Mouse (Mus musculus): ENCODE measurements around the gene Aldh5a1. TPM values are rescaled to one million over a fixed set of nuclear protein-coding genes. Genes with fewer than 3 reads are reported as not detected.

Gene Aldh5a1
- polyA plus RNA-seq, 1 experiment from 2014 or later = 7.1 TPM

Other genes with a start within 250 kb of the Aldh5a1 start
- not detected in 2 replicates for gene Armh2, start 196.4 kb downstream of the Aldh5a1 start, polyA plus RNA-seq (2016; fragmentation: Nextera tagmentation; extraction: Ambion mirVana)
- gene Gmnn, start 175.7 kb downstream of the Aldh5a1 start, polyA plus RNA-seq (2016; fragmentation: Nextera tagmentation; extraction: Ambion mirVana) = 154 and 186 TPM in 2 replicates
- gene BC005537, start 136.0 kb downstream of the Aldh5a1 start, polyA plus RNA-seq (2016; fragmentation: Nextera tagmentation; extraction: Ambion mirVana) = 8.3 and 10.4 TPM in 2 replicates
- gene Acot13, start 106.1 kb downstream of the Aldh5a1 start, polyA plus RNA-seq (2016; fragmentation: Nextera tagmentation; extraction: Ambion mirVana) = 56.1 and 56.7 TPM in 2 replicates
- gene Tdp2, start 106.0 kb downstream of the Aldh5a1 start, polyA plus RNA-seq (2016; fragmentation: Nextera tagmentation; extraction: Ambion mirVana) = 72.0 and 78.6 TPM in 2 replicates
- gene D130043K22Rik, start 92.5 kb downstream of the Aldh5a1 start, polyA plus RNA-seq (2016; fragmentation: Nextera tagmentation; extraction: Ambion mirVana) = 0.48 and 0.92 TPM in 2 replicates
- 0.21 TPM in 2 replicates for gene Gpld1, start 5.5 kb upstream of the Aldh5a1 start, polyA plus RNA-seq (2016; fragmentation: Nextera tagmentation; extraction: Ambion mirVana)
- 15.0 and 19.7 TPM in 2 replicates for gene Mrs2, start 82.7 kb upstream of the Aldh5a1 start, polyA plus RNA-seq (2016; fragmentation: Nextera tagmentation; extraction: Ambion mirVana)
- 1.7 and 1.8 TPM in 2 replicates for gene Dcdc2a, start 118.3 kb upstream of the Aldh5a1 start, polyA plus RNA-seq (2016; fragmentation: Nextera tagmentation; extraction: Ambion mirVana)